Mouse (Mus musculus) G1E (cell line): ENCODE data around the gene L3mbtl3. TPM values are rescaled to one million over a fixed set of nuclear protein-coding genes. Genes with fewer than 3 reads are reported as not detected.

Experiments used
- ATAC-seq: 2 replicates; pipeline ENCODE4 v1.8.0; 2016; ENCODE audit warnings: mild to moderate bottlenecking; ENCODE audit not compliant: insufficient number of reproducible peaks, poor library complexity, low FRiP score, severe bottlenecking; ENCODE audit errors: extremely low read depth
- DNase-seq: peaks from one replicate; pipeline ENCODE4 v3.0.0; 2012; ENCODE audit warnings: low spot score
- H3K27me3 ChIP-seq: 2 replicates; pipeline ENCODE4 v1.6.1; 2012; ENCODE audit warnings: mild to moderate bottlenecking, low read length, inconsistent platforms; ENCODE audit not compliant: insufficient read depth
- H3K36me3 ChIP-seq: replicated peaks from 2 replicates; pipeline ENCODE3; 2012; ENCODE audit warnings: mild to moderate bottlenecking, inconsistent platforms
- H3K4me1 ChIP-seq: 2 replicates; pipeline ENCODE4 v1.6.1; 2012; ENCODE audit warnings: low read depth, low read length, inconsistent platforms, mixed read lengths; ENCODE audit not compliant: insufficient read depth
- H3K4me3 ChIP-seq: 2 replicates; pipeline ENCODE4 v1.5.1; 2012; ENCODE audit warnings: low read depth, mild to moderate bottlenecking, inconsistent platforms, low read length, moderate library complexity, mixed read lengths
- H3K9me3 ChIP-seq: replicated peaks from 2 replicates; pipeline ENCODE4 v1.6.1; 2012; ENCODE audit warnings: inconsistent platforms
- CTCF ChIP-seq: IDR thresholded peaks from 2 replicates; pipeline ENCODE4 v1.5.1; 2012; ENCODE audit warnings: low read depth, low read length, inconsistent platforms, mixed read lengths
- GATA1 ChIP-seq: IDR thresholded peaks from 2 replicates; pipeline ENCODE4 v1.6.1; 2012; ENCODE audit warnings: borderline replicate concordance, low read length, inconsistent platforms, mixed read lengths
- GATA2 ChIP-seq: IDR thresholded peaks from 2 replicates; pipeline ENCODE4 v1.6.1; 2012; ENCODE audit warnings: low read depth, low read length, inconsistent platforms, borderline replicate concordance
- POLR2AphosphoS5 ChIP-seq: IDR thresholded peaks from 2 replicates; pipeline ENCODE4 v1.6.1; 2012; ENCODE audit warnings: low read depth, low read length, inconsistent platforms; ENCODE audit not compliant: insufficient replicate concordance
- TAL1 ChIP-seq: conservative IDR thresholded peaks from 2 replicates; pipeline ENCODE4 v1.6.1; 2012; ENCODE audit warnings: low read depth, low read length, inconsistent platforms, mixed read lengths
- polyA plus RNA-seq: library from polyadenylated mRNA; stranded (reverse); fragments of >175 nt; gene quantifications from 2 replicates; pipeline ENCODE4 v1.2.3, GENCODE M21; 2012
- total RNA-seq, 2 experiments: library from RNA; stranded (forward) in 1 of 2; stranded (reverse) in 1 of 2; fragments of 200-1000 nt in 1 of 2; fragments of >200 nt in 1 of 2; fragmentation: Nextera tagmentation in 1 of 2; gene quantifications; 2 replicates each; pipeline ENCODE4 v1.2.3; 2014 to 2017

The L3mbtl3 gene
- total and polyA plus RNA-seq, 3 experiments, result 0.16 TPM; not detected in 2

DNA sequence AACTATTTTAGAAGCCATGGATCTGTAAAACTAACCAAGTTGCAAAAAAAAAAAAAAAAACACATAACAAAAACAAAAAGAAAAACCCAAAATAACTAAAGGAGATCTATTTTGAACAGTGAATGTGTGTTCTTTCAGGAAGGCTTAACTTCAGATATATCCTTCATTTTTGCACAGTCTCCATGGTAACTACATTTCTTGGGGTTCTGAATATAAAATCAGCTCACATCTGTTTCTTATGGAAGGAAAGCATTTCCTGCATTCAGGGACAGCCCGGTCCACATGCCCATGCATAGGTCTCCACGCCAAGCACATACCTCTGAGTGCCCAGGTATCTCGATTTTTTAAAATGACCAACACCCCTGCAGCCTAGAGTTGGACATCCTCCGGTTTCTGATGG, 73.4 kb downstream of the L3mbtl3 start:
- DNase-seq (no peak), ATAC-seq (no peak)
- Histone ChIP-seq H3K4me3 (no peak overlapping the region), H3K4me1 (no peaks in the 10 kb centered on the region), H3K27me3 (no peaks in the 10 kb centered on the region), H3K9me3 (0 out of 2 replicates have a peak, but pooled peaks cover 3% of the 10 kb centered on the region), H3K36me3 (no peaks in the 10 kb centered on the region)
- TF ChIP-seq GATA1 (no peak), POLR2AphosphoS5 (no peak), GATA2 (no peak), TAL1 (no peak), CTCF (no peak)

DNA sequence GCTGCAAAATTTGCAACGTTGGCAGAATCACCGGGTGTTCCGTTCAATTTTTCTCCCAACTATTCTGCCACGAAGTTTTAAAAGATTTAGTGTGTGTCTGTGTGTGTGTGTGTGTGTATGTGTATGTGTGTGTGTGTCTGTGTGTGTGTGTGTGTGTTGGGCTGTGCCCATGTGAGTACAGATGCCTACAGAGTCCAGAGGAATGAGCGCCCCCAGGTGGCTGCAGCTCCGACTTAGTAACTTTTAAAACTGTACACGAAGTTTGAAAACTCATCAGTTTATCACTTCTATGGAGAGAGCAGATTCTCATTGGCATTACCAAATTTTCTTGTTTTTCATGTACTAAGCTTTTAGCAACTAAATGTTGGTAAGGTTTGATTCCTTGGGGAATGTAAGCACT, 78.1 kb downstream of the L3mbtl3 start:
- DNase-seq, result no peak
- Histone ChIP-seq H3K27me3 (no peaks in the 10 kb centered on the region), H3K4me3 (no peak overlapping the region), H3K36me3 (no peaks in the 10 kb centered on the region), H3K4me1 (no peaks in the 10 kb centered on the region), H3K9me3 (peaks cover 8% of the 10 kb centered on the region)
- TF ChIP-seq TAL1 (no peak), POLR2AphosphoS5 (no peak), CTCF (no peak), GATA2 (no peak), GATA1 (no peak)
- ATAC-seq, result no peak

DNA sequence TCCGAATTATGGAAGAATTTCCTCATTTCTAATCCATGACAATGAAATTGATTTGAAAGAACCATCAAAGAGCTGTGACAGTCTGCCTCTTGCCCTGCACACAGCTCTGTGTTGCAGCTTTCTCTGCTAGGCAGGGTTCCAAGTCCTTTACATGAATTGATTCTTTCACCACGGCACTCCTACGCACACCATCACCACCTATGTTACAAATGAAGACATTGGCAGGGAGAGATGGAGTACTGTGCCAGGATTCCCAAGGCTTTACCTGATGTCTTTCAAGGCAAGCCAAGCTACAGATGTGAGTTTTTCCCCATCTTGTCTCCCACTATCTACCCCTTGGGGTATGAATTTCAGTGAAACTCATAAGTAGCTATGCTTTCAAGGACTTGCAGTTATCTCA, 78.6 kb downstream of the L3mbtl3 start:
- DNase-seq (no peak), ATAC-seq (no peak)
- H3K9me3 ChIP-seq, result peaks cover 11% of the 10 kb centered on the region
- no peaks in the 10 kb centered on the region for H3K27me3 ChIP-seq
- no peaks in the 10 kb centered on the region for H3K4me1 ChIP-seq
- H3K4me3 ChIP-seq, result no peak overlapping the region
- TF ChIP-seq GATA1, result no peak
- no peak for TF ChIP-seq CTCF
- TF ChIP-seq GATA2, result no peak
- no peak for TF ChIP-seq POLR2AphosphoS5
- no peak for TF ChIP-seq TAL1
- no peaks in the 10 kb centered on the region for H3K36me3 ChIP-seq

DNA sequence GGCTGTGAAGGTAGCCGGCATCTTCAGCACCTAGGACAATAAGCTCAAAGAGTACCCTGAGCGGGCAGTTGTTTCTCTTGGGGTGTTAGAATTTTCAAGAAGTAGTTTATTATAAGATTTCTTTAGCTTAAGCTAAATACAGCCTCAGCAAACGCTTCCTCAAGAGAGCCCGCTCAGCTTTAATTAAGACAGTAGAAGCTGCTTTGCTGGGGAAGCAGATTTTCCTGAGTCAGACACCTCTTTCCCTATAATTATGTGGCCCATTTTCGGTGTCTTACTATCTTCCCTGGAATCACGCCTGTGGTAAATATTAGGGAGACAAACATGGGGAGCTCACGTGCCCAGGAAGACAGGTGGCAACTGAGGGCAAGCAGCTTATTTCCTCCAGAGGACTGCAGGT, 88.6 kb downstream of the L3mbtl3 start:
- DNase-seq (no peak), ATAC-seq (no peak)
- Histone ChIP-seq H3K9me3 (peaks cover 13% of the 10 kb centered on the region), H3K27me3 (no peaks in the 10 kb centered on the region), H3K4me3 (no peak overlapping the region), H3K4me1 (no peaks in the 10 kb centered on the region), H3K36me3 (no peaks in the 10 kb centered on the region)
- TF ChIP-seq GATA2 (no peak), POLR2AphosphoS5 (no peak), TAL1 (no peak), GATA1 (no peak), CTCF (no peak)

DNA sequence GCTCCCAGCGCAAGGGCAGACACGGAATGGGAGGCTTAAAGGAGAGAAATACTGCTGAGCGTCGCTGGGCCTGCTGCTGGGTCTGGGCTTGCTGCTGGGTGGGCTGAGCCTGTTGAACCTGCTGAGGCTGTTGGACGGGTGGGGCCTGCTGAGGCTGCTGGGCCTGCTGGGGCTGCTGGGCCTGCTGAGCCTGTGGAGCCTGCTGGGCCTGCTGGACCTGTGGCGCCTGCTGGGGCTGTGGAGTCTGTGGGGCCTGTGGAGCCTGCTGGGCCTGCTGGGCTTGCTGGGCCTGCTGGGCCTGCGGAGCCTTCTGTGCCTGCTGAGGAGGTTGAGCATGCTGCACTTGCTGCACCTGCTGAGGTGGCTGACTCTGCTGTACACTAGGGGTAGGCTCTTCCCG, 95.8 kb downstream of the L3mbtl3 start:
- Histone ChIP-seq H3K4me3 (no peak overlapping the region), H3K36me3 (no peaks in the 10 kb centered on the region), H3K9me3 (peaks cover 7% of the 10 kb centered on the region), H3K27me3 (no peaks in the 10 kb centered on the region), H3K4me1 (no peaks in the 10 kb centered on the region)
- ATAC-seq (no peak), DNase-seq (no peak)
- TF ChIP-seq GATA2 (no peak), TAL1 (no peak), GATA1 (no peak), POLR2AphosphoS5 (no peak), CTCF (no peak)

DNA sequence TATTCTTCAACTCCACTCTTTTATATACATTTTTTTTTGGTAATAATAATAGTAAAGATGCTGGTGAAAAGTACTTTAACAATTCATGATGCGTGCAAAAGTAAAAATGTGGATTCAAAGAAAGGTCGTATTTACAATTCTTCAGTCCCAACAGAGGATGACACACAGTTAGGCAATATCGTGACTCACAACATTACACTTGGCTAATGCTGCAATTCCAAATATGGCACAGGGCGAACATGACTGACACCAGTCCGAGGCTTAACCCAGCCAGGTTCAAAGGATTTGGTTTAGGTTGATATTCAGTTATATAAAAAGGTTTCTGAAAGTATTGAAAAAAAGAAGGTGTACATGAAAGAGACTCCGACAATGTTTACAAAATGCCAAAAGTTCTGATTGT, 100.4 kb downstream of the L3mbtl3 start:
- Histone ChIP-seq H3K27me3 (no peaks in the 10 kb centered on the region), H3K4me3 (no peak overlapping the region), H3K4me1 (no peaks in the 10 kb centered on the region), H3K9me3 (peaks cover 17% of the 10 kb centered on the region; the same call in 1 of the 2 replicates), H3K36me3 (no peaks in the 10 kb centered on the region)
- DNase-seq, result no peak
- no peak for TF ChIP-seq POLR2AphosphoS5
- no peak for TF ChIP-seq GATA1
- no peak for TF ChIP-seq CTCF
- TF ChIP-seq TAL1, result no peak
- TF ChIP-seq GATA2, result no peak
- ATAC-seq, result no peak

DNA sequence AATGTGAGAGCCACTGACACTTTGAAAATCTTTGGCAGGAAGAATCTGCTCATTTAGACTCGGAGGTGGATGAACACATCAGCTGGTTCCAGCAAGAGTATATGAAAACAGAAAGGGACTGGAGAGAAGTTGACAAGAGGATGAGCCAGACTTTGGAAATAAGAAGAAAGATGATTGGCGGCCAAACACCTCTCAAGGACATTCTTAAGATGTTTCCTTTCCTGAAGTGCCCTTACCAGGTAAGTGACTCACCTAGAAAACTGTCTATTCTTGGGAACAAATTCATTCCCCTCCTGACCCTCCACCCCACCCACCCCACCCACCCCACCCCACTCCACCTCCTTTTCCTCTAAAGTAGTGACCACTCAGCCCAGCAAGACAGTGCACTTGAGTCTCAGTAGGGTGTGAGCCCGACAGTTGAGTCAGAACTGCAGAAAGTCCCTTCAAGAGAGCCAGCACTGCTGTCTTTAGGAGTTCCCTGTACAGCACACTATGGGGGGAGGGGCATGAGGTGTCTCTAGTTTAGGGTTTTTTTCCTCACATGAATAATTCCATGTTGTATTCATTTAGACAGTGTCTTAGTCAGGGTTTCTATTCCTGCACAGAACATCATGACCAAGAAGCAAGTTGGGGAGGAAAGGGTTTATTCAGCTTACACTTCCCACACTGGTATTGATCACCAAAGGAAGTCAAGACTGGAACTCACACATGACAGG, 111.9 kb downstream of the L3mbtl3 start:
- TF ChIP-seq GATA1, result no peak
- H3K36me3 ChIP-seq, result no peaks in the 10 kb centered on the region
- H3K4me3 ChIP-seq, result no peak overlapping the region
- no peaks in the 10 kb centered on the region for H3K27me3 ChIP-seq
- no peaks in the 10 kb centered on the region for H3K9me3 ChIP-seq
- ATAC-seq (no peak), DNase-seq (no peak)
- no peaks in the 10 kb centered on the region for H3K4me1 ChIP-seq
